Mouse (Mus musculus) intestine, embryonic 15.5 days (tissue): ENCODE measurements around the gene Btnl2. TPM values are rescaled to one million over a fixed set of nuclear protein-coding genes. Genes with fewer than 3 reads are reported as not detected.

Experiments used
- ATAC-seq: fragments of 200-750 bp; cut with Nextera tagmentation; 2 replicates; pipeline ENCODE4 v1.8.0; 2017; ENCODE audit warnings: moderate TSS enrichment, moderate library complexity
- H3K27ac ChIP-seq: fragments of 300-500 bp; sonication (generic); 2 replicates; pipeline ENCODE4 v1.5.1; 2015; ENCODE audit warnings: mild to moderate bottlenecking, inconsistent platforms
- H3K27me3 ChIP-seq: fragments of 300-500 bp; sonication (generic); replicated peaks from 2 replicates; pipeline ENCODE4 v1.6.1; 2015; ENCODE audit warnings: inconsistent platforms
- H3K36me3 ChIP-seq: fragments of 300-500 bp; sonication (generic); 2 replicates; pipeline ENCODE4 v1.6.1; 2015; ENCODE audit warnings: inconsistent platforms
- H3K4me1 ChIP-seq: fragments of 300-500 bp; sonication (generic); replicated peaks from 2 replicates; pipeline ENCODE4 v1.6.1; 2015; ENCODE audit warnings: inconsistent platforms
- H3K4me2 ChIP-seq: fragments of 300-500 bp; sonication (generic); replicated peaks from 2 replicates; pipeline ENCODE4 v1.6.1; 2015; ENCODE audit warnings: mild to moderate bottlenecking, inconsistent platforms
- H3K4me3 ChIP-seq: fragments of 300-500 bp; sonication (generic); replicated peaks from 2 replicates; pipeline ENCODE4 v1.5.1; 2015; ENCODE audit warnings: inconsistent platforms
- H3K9ac ChIP-seq: fragments of 300-500 bp; sonication (generic); 2 replicates; pipeline ENCODE4 v1.6.1; 2015; ENCODE audit warnings: inconsistent platforms
- H3K9me3 ChIP-seq: fragments of 300-500 bp; sonication (generic); 2 replicates; pipeline ENCODE4 v1.6.1; 2016; ENCODE audit warnings: inconsistent platforms
- WGBS: fragments of 180-500 bp; shearing (Covaris S2); methylation state at CpG from one replicate; pipeline ENCODE4 v1.1.7; 2015; 5-methylcytosine and 5-hydroxymethylcytosine counted together
- polyA plus RNA-seq: library from polyadenylated mRNA; unstranded; fragments of >200 nt; fragmentation: Nextera tagmentation; extraction: Ambion mirVana; gene quantifications from 2 replicates; pipeline ENCODE4 v1.2.1, GENCODE M21; 2015

Btnl2 gene
- polyA plus RNA-seq, 1 experiment from 2014 or later: 3.7 TPM

DNA sequence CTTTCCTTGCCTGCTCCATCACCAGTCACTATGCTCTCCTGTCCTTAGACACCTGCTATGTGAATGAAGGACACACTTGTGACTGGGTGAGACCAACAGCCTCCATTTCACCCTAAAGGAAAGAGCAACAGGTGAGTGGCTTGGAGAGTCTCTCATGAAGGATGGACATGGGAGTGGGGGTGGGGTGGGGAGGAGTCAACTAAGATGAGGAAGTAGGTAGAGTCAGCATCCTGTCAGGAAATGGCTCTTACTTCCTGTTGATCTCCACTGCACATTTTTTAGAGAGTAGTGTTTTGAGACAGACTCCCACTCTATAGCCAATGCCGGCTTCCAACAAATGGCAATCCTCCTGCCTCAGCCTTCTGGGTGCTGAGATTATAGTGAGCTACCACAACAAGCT, 318 bp downstream of the Btnl2 start:
- no peak overlapping the region for H3K27ac ChIP-seq
- 70% methylated on average over 1 of the region's 1 CpGs for WGBS
- H3K36me3 ChIP-seq: no peaks in the 10 kb centered on the region
- H3K27me3 ChIP-seq: no peaks in the 10 kb centered on the region; the same call in 1 of the 2 replicates
- H3K4me3 ChIP-seq: no peak overlapping the region
- no peak overlapping the region for H3K4me2 ChIP-seq
- ATAC-seq: peak; percentile 43; the same call in 1 of the 2 replicates
- H3K4me1 ChIP-seq: no peaks in the 10 kb centered on the region
- H3K9ac ChIP-seq: no peak overlapping the region
- no peaks in the 10 kb centered on the region; the same call in 1 of the 2 replicates for H3K9me3 ChIP-seq

DNA sequence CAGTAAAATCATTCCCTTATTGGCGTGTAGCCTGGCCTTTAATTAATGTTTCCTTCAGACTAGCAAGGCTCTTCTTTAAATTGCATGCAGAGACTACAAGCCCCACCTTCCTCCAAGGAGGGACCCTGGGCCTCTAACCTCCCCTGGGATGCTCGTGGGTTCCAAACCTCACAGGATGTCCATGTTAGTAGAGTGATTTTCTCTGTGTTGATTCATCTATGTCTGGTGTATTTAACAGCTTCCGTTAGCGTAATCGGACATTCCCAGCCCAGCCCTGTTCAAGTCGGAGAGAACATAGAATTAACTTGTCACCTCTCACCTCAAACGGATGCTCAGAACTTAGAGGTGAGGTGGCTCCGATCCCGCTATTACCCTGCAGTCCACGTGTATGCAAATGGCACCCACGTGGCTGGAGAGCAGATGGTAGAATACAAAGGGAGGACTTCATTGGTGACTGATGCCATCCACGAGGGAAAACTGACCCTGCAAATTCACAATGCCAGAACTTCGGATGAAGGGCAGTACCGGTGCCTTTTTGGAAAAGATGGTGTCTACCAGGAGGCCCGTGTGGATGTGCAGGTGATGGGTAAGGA, 8.4 kb downstream of the Btnl2 start:
- no peaks in the 10 kb centered on the region for H3K36me3 ChIP-seq
- no peak overlapping the region for H3K4me2 ChIP-seq
- no peak for ATAC-seq
- no peaks in the 10 kb centered on the region for H3K9me3 ChIP-seq
- 83% methylated on average over 15 of the region's 15 CpGs for WGBS
- H3K4me3 ChIP-seq: no peak overlapping the region
- H3K27me3 ChIP-seq: no peaks in the 10 kb centered on the region; the same call in 1 of the 2 replicates
- H3K9ac ChIP-seq: no peak overlapping the region
- no peak overlapping the region for H3K27ac ChIP-seq
- H3K4me1 ChIP-seq: no peaks in the 10 kb centered on the region

DNA sequence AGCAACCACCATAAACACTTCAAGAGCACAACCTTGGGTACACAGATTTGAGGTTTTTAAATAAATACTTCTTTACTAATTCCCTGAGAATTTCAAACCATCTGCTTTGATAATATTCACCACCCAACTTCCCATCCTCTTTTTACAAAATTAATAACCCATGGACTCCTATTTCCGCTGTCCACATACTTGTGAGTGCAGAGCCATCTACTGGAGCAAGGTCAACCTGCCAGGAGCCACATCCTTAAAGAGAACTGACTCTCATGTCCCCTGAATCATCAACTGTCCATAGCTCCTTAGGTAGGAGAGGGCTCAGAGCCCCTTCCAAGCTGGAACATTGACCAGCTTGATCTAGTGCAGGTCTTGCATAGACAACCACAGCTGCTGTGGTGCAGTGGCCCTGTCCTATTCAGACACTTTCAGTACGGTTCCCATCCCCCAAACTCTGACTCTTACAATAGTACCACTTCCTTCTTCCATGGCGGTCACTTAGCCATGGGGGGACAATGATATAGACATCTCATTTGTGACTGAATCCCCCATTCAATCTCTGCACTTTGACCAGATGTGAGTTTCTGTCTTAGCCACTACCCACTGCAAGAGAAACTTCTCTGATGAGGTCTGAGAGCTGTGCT, 9.2 kb downstream of the Btnl2 start:
- Histone ChIP-seq H3K4me2 (no peak overlapping the region), H3K27ac (no peak overlapping the region), H3K27me3 (no peaks in the 10 kb centered on the region; the same call in 1 of the 2 replicates), H3K9ac (no peak overlapping the region), H3K9me3 (no peaks in the 10 kb centered on the region), H3K4me3 (no peak overlapping the region), H3K36me3 (no peaks in the 10 kb centered on the region), H3K4me1 (no peaks in the 10 kb centered on the region)
- WGBS: 85% methylated on average over 3 of the region's 3 CpGs
- no peak for ATAC-seq

DNA sequence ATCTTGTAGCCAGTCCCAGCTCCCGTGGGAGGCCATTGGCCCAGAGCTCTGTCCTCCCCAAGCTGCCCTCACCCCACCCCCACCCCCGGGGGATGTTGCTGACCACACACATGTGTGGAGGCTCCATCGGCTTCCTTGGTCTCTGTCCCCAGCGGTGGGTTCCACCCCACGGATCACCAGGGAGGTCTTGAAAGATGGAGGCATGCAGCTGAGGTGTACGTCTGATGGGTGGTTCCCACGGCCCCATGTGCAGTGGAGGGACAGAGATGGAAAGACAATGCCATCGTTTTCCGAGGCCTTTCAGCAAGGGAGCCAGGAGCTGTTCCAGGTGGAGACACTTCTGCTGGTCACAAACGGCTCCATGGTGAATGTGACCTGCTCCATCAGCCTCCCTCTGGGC, 10.4 kb downstream of the Btnl2 start:
- Histone ChIP-seq H3K27ac (no peak overlapping the region), H3K9me3 (no peaks in the 10 kb centered on the region), H3K9ac (no peak overlapping the region), H3K27me3 (no peaks in the 10 kb centered on the region), H3K4me3 (no peak overlapping the region), H3K4me2 (no peak overlapping the region), H3K36me3 (no peaks in the 10 kb centered on the region), H3K4me1 (no peaks in the 10 kb centered on the region)
- ATAC-seq: no peak
- 75% methylated on average over 10 of the region's 10 CpGs for WGBS

GRCm38 (mm10) chr17:34370563-34370962, 15.9 kb downstream of the Btnl2 start:
- Histone ChIP-seq H3K9me3 (no peaks in the 10 kb centered on the region), H3K27me3 (no peaks in the 10 kb centered on the region), H3K9ac (no peak overlapping the region), H3K27ac (no peak overlapping the region), H3K36me3 (no peaks in the 10 kb centered on the region), H3K4me1 (0 out of 2 replicates have a peak, but pooled peaks cover 3% of the 10 kb centered on the region), H3K4me2 (no peak overlapping the region), H3K4me3 (no peak overlapping the region)
- peak; percentile 73 for ATAC-seq
- 56% methylated on average over 4 of the region's 4 CpGs for WGBS

DNA sequence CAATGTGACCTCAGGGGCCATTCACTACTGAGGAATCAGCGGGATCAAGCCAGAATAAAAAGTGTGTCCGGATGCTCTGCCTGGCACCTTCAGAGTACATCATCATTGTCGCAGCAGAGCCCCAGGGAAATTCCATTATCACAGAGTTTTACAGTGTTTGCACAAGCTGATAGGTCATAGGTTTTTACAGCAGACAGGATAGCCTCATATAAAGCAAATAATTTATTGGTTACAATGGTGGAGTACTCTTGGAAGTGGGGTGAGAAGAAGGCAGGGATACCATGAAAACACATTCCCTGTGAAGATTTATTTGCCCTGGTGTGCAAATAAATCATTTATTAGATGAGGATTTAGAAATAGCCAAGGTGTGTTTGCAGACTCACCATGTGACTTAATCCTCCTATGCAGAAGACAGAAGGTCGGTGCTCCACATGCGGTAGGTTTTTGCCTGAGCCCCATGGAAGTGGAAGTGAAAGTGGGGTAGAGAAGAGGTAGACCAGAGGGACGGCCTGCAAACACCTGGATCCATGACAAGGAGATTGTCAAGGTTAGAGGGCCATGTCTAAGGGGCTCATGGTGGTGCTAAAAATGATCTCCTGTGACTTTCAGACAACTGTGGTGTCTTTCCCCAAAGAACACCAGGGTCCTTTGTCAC, 18.6 kb downstream of the Btnl2 start:
- Histone ChIP-seq H3K9me3 (no peaks in the 10 kb centered on the region), H3K4me3 (no peak overlapping the region), H3K4me2 (peak overlapping the region; percentile 23; the same call in 1 of the 2 replicates), H3K9ac (no peak overlapping the region), H3K27ac (0 out of 2 replicates have a peak overlapping the region, but pooled peaks have one; percentile 44), H3K27me3 (no peaks in the 10 kb centered on the region), H3K4me1 (0 out of 2 replicates have a peak, but pooled peaks cover 3% of the 10 kb centered on the region), H3K36me3 (no peaks in the 10 kb centered on the region)
- WGBS: 52% methylated on average over 6 of the region's 6 CpGs
- ATAC-seq: peak; percentile 67

GRCm38 (mm10) chr17:34376847-34377246, 22.2 kb downstream of the Btnl2 start, which contains the start of gene Btnl1:
TSS of gene Btnl1 (plus strand) at chr17:34377132.
- 0 out of 2 replicates have a peak within 1 kb of the TSS, but pooled peaks have one; percentile 10 for H3K4me3 ChIP-seq
- peak within 1 kb of the TSS; percentile 42 for H3K4me2 ChIP-seq
- 0 out of 2 replicates have a peak, but pooled peaks cover 3% of the 10 kb centered on the region for H3K4me1 ChIP-seq
- WGBS: 74% methylated on average over 2 of the region's 2 CpGs
- peak; percentile 54 for ATAC-seq
- H3K36me3 ChIP-seq: no peaks in the 10 kb centered on the region
- no peaks in the 10 kb centered on the region for H3K9me3 ChIP-seq
- H3K9ac ChIP-seq: no peak within 1 kb of the TSS
- no peaks in the 10 kb centered on the region for H3K27me3 ChIP-seq
- H3K27ac ChIP-seq: no peak within 1 kb of the TSS

GRCm38 (mm10) chr17:34377450-34378209, 23.0 kb downstream of the Btnl2 start:
- 55% methylated on average over 6 of the region's 6 CpGs for WGBS
- no peaks in the 10 kb centered on the region for H3K27me3 ChIP-seq

DNA sequence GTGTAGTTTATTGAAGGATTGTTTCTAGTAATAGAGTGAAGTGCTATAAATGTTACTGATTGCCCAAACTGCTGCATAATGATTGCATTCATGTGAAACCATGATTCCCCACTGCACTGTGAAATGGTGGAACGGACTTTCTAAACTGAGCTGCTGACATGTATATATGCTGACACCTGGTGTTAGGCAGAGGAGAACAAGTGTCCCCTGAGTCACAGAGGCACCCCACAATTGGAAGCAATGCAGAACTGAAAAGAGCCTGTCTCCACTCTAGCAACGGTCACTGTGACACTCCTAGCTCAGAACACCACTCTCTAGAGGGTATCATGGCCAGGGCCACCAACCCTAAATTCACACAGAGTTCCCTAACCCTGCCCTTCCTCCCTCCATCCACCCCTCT, 24.1 kb downstream of the Btnl2 start:
- H3K4me2 ChIP-seq: no peak overlapping the region
- H3K9ac ChIP-seq: no peak overlapping the region
- H3K4me1 ChIP-seq: no peaks in the 10 kb centered on the region
- H3K36me3 ChIP-seq: no peaks in the 10 kb centered on the region
- WGBS: 69% methylated on average over 2 of the region's 2 CpGs
- H3K27ac ChIP-seq: no peak overlapping the region
- H3K4me3 ChIP-seq: no peak overlapping the region
- no peaks in the 10 kb centered on the region for H3K27me3 ChIP-seq
- no peaks in the 10 kb centered on the region for H3K9me3 ChIP-seq
- ATAC-seq: no peak

More at GRCm38 (mm10) chr17:34377450-34378209, 23.0 kb downstream of the Btnl2 start:
- Histone ChIP-seq H3K4me1 (0 out of 2 replicates have a peak, but pooled peaks cover 3% of the 10 kb centered on the region), H3K4me3 (0 out of 2 replicates have a peak overlapping the region, but pooled peaks have one; percentile 10), H3K9me3 (no peaks in the 10 kb centered on the region), H3K9ac (no peak overlapping the region), H3K27ac (no peak overlapping the region), H3K4me2 (peak overlapping the region; percentile 42; the same call in 1 of the 2 replicates), H3K36me3 (no peaks in the 10 kb centered on the region)
- no peak for ATAC-seq

DNA sequence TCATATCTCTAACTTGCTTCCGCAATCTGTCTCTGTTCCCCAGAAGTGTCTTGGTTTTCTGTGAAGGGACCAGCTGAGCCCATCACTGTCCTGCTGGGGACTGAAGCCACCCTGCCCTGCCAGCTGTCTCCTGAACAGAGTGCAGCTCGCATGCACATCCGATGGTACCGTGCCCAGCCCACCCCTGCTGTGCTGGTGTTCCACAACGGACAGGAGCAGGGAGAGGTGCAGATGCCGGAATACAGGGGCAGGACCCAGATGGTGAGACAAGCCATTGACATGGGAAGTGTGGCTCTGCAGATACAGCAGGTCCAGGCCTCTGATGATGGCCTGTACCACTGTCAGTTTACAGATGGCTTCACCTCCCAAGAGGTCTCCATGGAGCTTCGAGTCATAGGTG, 24.8 kb downstream of the Btnl2 start:
- H3K27me3 ChIP-seq: no peaks in the 10 kb centered on the region
- H3K36me3 ChIP-seq: no peaks in the 10 kb centered on the region
- 87% methylated on average over 7 of the region's 7 CpGs for WGBS
- H3K9me3 ChIP-seq: no peaks in the 10 kb centered on the region
- no peak overlapping the region for H3K4me2 ChIP-seq
- H3K4me1 ChIP-seq: no peaks in the 10 kb centered on the region
- H3K9ac ChIP-seq: no peak overlapping the region
- ATAC-seq: no peak
- no peak overlapping the region for H3K27ac ChIP-seq
- no peak overlapping the region for H3K4me3 ChIP-seq

- no peaks in the 10 kb centered on the region for H3K36me3 ChIP-seq
- no peak overlapping the region for H3K9ac ChIP-seq
- H3K27me3 ChIP-seq: no peaks in the 10 kb centered on the region
- no peak overlapping the region for H3K4me3 ChIP-seq
- H3K27ac ChIP-seq: no peak overlapping the region
- no peak overlapping the region for H3K4me2 ChIP-seq
- no peak for ATAC-seq
- H3K9me3 ChIP-seq: no peaks in the 10 kb centered on the region
- H3K4me1 ChIP-seq: no peaks in the 10 kb centered on the region
- WGBS: 71% methylated on average over 11 of the region's 11 CpGs
Measured at GRCm38 (mm10) chr17:34381876-34382275, 27.3 kb downstream of the Btnl2 start.

DNA sequence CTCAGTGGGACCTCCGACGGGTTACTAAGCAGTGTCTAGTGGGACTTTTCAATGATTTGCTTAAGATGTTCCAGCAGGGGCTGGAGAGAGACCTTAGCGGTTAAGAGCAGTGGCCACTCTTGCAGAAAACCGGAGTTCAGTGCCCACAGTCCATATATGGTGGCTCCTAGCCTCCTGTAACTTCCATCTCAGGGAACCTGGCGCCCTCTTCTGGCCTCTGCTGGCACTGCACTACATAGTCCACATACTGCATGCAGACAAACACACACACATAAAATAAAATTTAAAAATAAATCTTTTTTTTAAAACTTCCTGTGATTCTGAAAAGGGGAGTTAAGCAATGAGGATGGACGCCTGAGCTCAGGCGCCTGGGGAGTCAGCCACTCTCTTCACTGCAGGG, 28.6 kb downstream of the Btnl2 start:
- H3K27me3 ChIP-seq: no peaks in the 10 kb centered on the region
- no peak overlapping the region for H3K9ac ChIP-seq
- H3K27ac ChIP-seq: no peak overlapping the region
- H3K36me3 ChIP-seq: no peaks in the 10 kb centered on the region
- no peak overlapping the region for H3K4me3 ChIP-seq
- no peaks in the 10 kb centered on the region for H3K4me1 ChIP-seq
- 78% methylated on average over 7 of the region's 7 CpGs for whole genome bisulfite sequencing
- ATAC-seq: no peak
- H3K9me3 ChIP-seq: no peaks in the 10 kb centered on the region
- H3K4me2 ChIP-seq: no peak overlapping the region
